Mouse (Mus musculus): ENCODE results near the gene Btg4.

The Btg4 gene

GRCm38 (mm10) chr9:51060601-51061000 lies at the start of gene Btg4:
Gene Btg4 (plus strand): TSS chr9:51060901.
- DNase-seq (ENCODE audit: low spot score), result no peak

- DNase-seq (ENCODE audit: low spot score), result no peak
Observed at GRCm38 (mm10) chr9:51013644-51014043, 47.1 kb upstream of the Btg4 start.

GRCm38 (mm10) chr9:51015732-51016131 lies 45.0 kb upstream of the Btg4 start:
- no peak for DNase-seq (ENCODE audit: low spot score)

GRCm38 (mm10) chr9:51019670-51020069 lies 41.0 kb upstream of the Btg4 start:
- no peak for DNase-seq (ENCODE audit: low spot score)

GRCm38 (mm10) chr9:51020351-51020750 lies 40.4 kb upstream of the Btg4 start:
- DNase-seq (ENCODE audit: low spot score), result no peak

- no peak for DNase-seq (ENCODE audit: low spot score)
Observed at GRCm38 (mm10) chr9:51021123-51021795, 39.4 kb upstream of the Btg4 start.

GRCm38 (mm10) chr9:51026952-51027351 lies 33.7 kb upstream of the Btg4 start:
- DNase-seq (ENCODE audit: low spot score), result no peak

GRCm38 (mm10) chr9:51030147-51030546 lies 30.6 kb upstream of the Btg4 start:
- DNase-seq (ENCODE audit: low spot score), result no peak

GRCm38 (mm10) chr9:51031603-51032002 lies 29.1 kb upstream of the Btg4 start:
- no peak for DNase-seq (ENCODE audit: low spot score)

GRCm38 (mm10) chr9:51032291-51032690 lies 28.4 kb upstream of the Btg4 start:
- DNase-seq (ENCODE audit: low spot score), result no peak

- no peak for DNase-seq (ENCODE audit: low spot score)
Observed at GRCm38 (mm10) chr9:51032785-51033529, 27.7 kb upstream of the Btg4 start.

GRCm38 (mm10) chr9:51041491-51041980 lies 19.2 kb upstream of the Btg4 start:
- DNase-seq (ENCODE audit: low spot score), result no peak

GRCm38 (mm10) chr9:51042136-51042535 lies 18.6 kb upstream of the Btg4 start:
- DNase-seq (ENCODE audit: low spot score), result no peak

- DNase-seq (ENCODE audit: low spot score), result no peak
Observed at GRCm38 (mm10) chr9:51052180-51052579, 8.5 kb upstream of the Btg4 start.

GRCm38 (mm10) chr9:51056360-51057324 lies 4.1 kb upstream of the Btg4 start:
- DNase-seq (ENCODE audit: low spot score), result no peak

GRCm38 (mm10) chr9:51058951-51059521 lies 1.7 kb upstream of the Btg4 start:
- DNase-seq (ENCODE audit: low spot score), result no peak

- no peak for DNase-seq (ENCODE audit: low spot score)
Observed at GRCm38 (mm10) chr9:51068202-51068601, 7.5 kb downstream of the Btg4 start.

- DNase-seq (ENCODE audit: low spot score), result no peak
Observed at GRCm38 (mm10) chr9:51070801-51071200, 10.1 kb downstream of the Btg4 start.

GRCm38 (mm10) chr9:51075780-51076179 lies 15.1 kb downstream of the Btg4 start:
- DNase-seq (ENCODE audit: low spot score), result no peak

- no peak for DNase-seq (ENCODE audit: low spot score)
Observed at GRCm38 (mm10) chr9:51076300-51076978, 15.7 kb downstream of the Btg4 start.

GRCm38 (mm10) chr9:51076979-51077315 lies 16.2 kb downstream of the Btg4 start, which contains the start of gene Layn:
Gene Layn (minus strand): TSS chr9:51077094.
- DNase-seq (ENCODE audit: low spot score), result no peak

Measured in spleen, adult 12 weeks (tissue).